Mouse (Mus musculus) bone marrow, adult 2 months (tissue): ENCODE results near the gene Lmna. TPM values are rescaled to one million over a fixed set of nuclear protein-coding genes. Genes with fewer than 3 reads are reported as not detected.

ENCODE experiments used
- H3K27ac ChIP-seq: fragments of 200-500 bp; 2 replicates; pipeline ENCODE4 v1.5.1; 2012; ENCODE audit warnings: low read depth, mild to moderate bottlenecking, control low read depth, inconsistent platforms, low read length; ENCODE audit not compliant: control insufficient read depth, poor library complexity, insufficient read depth
- H3K4me1 ChIP-seq: fragments of 200-500 bp; 2 replicates; pipeline ENCODE4 v1.6.1; 2011; ENCODE audit warnings: low read length; ENCODE audit not compliant: control insufficient read depth, insufficient read depth
- H3K4me3 ChIP-seq: fragments of 200-500 bp; replicated peaks from 2 replicates; pipeline ENCODE3; 2011; ENCODE audit warnings: mild to moderate bottlenecking, low read depth, low read length, control low read depth; ENCODE audit not compliant: control insufficient read depth
- CTCF ChIP-seq: fragments of 200-500 bp; IDR thresholded peaks from 2 replicates; pipeline ENCODE4 v1.5.1; 2011; ENCODE audit warnings: low read length, control low read depth; ENCODE audit not compliant: control insufficient read depth, insufficient read depth
- POLR2A ChIP-seq: fragments of 200-500 bp; IDR thresholded peaks from 2 replicates; pipeline ENCODE4 v1.6.1; 2011; ENCODE audit warnings: low read depth, mild to moderate bottlenecking, control low read depth, low read length, borderline replicate concordance; ENCODE audit not compliant: control insufficient read depth
- WGBS: fragments of 180-500 bp; shearing (Covaris S2); methylation state at CpG from one replicate; pipeline ENCODE4 v1.1.7; 2018; 5-methylcytosine and 5-hydroxymethylcytosine counted together
- polyA plus RNA-seq: library from polyadenylated mRNA; stranded (reverse); fragments of >200 nt; gene quantifications from 2 replicates; pipeline ENCODE4 v1.2.4, GENCODE M21; 2011; ENCODE audit warnings: low replicate concordance; ENCODE audit not compliant: missing spikeins, insufficient read depth, insufficient read length

Lmna gene
- polyA plus RNA-seq = 58.9 and 69.6 TPM in 2 replicates

- peak within 1 kb of the TSS; percentile 29 for H3K4me3 ChIP-seq
- peaks cover 1% of the 10 kb centered on the region; the same call in 1 of the 2 replicates for H3K4me1 ChIP-seq
- H3K27ac ChIP-seq = peak within 1 kb of the TSS; percentile 14; the same call in 1 of the 2 replicates
- WGBS = under 1% methylated on average over 31 of the region's 31 CpGs
- TF ChIP-seq CTCF (peak; percentile 17; the same call in 1 of the 2 replicates), POLR2A (no peak)
Measured at GRCm38 (mm10) chr3:88509692-88510420, at the start of gene Lmna. Gene Lmna (minus strand): TSS chr3:88509956.

DNA sequence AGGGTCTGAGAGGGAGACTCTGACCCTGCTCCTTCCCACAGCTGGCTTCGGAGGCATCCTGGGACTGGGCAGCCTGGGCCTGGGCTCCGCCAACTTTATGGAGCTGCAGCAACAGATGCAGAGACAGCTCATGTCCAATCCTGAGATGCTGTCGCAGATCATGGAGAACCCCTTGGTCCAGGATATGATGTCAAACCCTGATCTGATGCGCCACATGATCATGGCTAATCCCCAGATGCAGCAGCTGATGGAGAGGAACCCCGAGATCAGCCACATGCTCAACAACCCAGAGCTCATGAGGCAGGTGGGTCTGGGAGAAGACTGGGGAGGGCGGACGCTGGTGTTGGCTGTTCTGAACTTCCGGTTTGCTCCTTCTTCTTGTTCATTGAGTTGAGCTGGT lies 46.9 kb upstream of the Lmna start:
- Histone ChIP-seq H3K4me1 (no peaks in the 10 kb centered on the region; the same call in 1 of the 2 replicates), H3K4me3 (no peak overlapping the region), H3K27ac (no peak overlapping the region)
- no peak for TF ChIP-seq CTCF
- no peak for TF ChIP-seq POLR2A
- WGBS = 90% methylated on average over 8 of the region's 8 CpGs

GRCm38 (mm10) chr3:88555731-88556130 lies 46.0 kb upstream of the Lmna start:
- no peak overlapping the region for H3K4me3 ChIP-seq
- 96% methylated on average over 6 of the region's 6 CpGs for WGBS
- no peak overlapping the region for H3K27ac ChIP-seq
- TF ChIP-seq POLR2A = no peak
- TF ChIP-seq CTCF = no peak
- no peaks in the 10 kb centered on the region; the same call in 1 of the 2 replicates for H3K4me1 ChIP-seq

- Histone ChIP-seq H3K27ac (no peak overlapping the region), H3K4me3 (no peak overlapping the region), H3K4me1 (no peaks in the 10 kb centered on the region; the same call in 1 of the 2 replicates)
- WGBS = 90% methylated on average over 5 of the region's 5 CpGs
- TF ChIP-seq POLR2A (no peak), CTCF (no peak)
Measured at GRCm38 (mm10) chr3:88555069-88555605, 45.4 kb upstream of the Lmna start.

- Histone ChIP-seq H3K27ac (peak overlapping the region; percentile 68), H3K4me1 (no peaks in the 10 kb centered on the region; the same call in 1 of the 2 replicates), H3K4me3 (peak overlapping the region; percentile 96)
- under 1% methylated on average over 41 of the region's 41 CpGs for WGBS
- no peak for TF ChIP-seq POLR2A
Measured at GRCm38 (mm10) chr3:88553880-88554586, 44.3 kb upstream of the Lmna start.

- TF ChIP-seq CTCF (peak; percentile 66), POLR2A (peak; percentile 44; the same call in 1 of the 2 replicates)
- Histone ChIP-seq H3K4me3 (peak within 1 kb of the TSS; percentile 98), H3K4me1 (no peaks in the 10 kb centered on the region; the same call in 1 of the 2 replicates), H3K27ac (peak within 1 kb of the TSS; percentile 85)
- WGBS = under 1% methylated on average over 30 of the region's 37 CpGs
Measured at GRCm38 (mm10) chr3:88553525-88553879, 43.7 kb upstream of the Lmna start, which contains the start of gene Ubqln4. Gene Ubqln4 (plus strand): TSS chr3:88553758.

DNA sequence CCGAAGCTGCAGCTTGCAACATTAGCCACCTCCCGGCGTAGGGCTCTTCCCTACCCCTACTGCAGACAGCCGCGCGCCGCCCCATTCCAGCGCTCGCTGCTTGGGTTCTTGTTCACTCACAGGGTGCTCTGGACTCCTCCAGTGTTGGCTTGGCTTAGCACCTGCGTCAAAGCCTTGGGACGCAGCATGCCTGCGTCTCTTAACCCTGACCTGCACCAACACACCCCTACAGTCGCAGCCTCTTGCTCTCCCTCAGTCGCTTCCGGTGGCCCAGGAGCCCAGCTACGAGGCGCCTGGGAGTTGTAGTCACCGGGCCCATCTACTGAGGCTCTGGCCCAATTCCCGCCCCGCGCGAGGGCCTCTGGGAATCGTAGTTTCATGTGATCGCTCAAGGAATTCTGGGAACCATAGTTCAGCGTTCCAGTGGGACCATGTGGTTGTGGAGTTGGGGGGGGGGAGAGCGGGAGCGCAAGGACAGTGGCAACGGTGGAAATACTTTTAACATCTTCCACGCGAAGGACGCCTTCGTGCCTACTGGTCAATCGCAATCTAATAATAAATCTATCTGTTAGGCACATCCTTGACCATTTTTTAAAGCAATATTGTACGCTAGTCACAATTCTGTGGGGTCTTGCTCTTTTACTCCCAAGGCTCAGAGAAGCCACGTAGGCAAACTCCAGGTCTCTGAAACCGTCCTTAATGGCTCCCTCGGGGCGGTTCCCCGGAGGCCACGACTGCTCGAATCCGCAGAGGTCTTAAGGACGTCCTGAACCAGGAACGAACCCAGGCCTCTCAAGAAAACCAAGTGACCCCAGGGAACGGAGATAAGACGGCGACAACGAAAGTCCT lies 43.1 kb upstream of the Lmna start, which contains the start of gene Lamtor2:
Lamtor2 (minus strand) TSS at position 399 of the 849 bp plus-strand sequence.
- Histone ChIP-seq H3K27ac (peak within 1 kb of the TSS; percentile 85), H3K4me1 (no peaks in the 10 kb centered on the region; the same call in 1 of the 2 replicates), H3K4me3 (peak within 1 kb of the TSS; percentile 98)
- TF ChIP-seq POLR2A (peak; percentile 77; the same call in 1 of the 2 replicates), CTCF (no peak)
- under 1% methylated on average over 48 of the region's 48 CpGs for WGBS
